Mouse (Mus musculus) c-Kit-positive CD71-positive TER-119-negative erythroid progenitor cells, embryonic 14.5 days (primary cell): Measurements from ENCODE around the gene Acbd7.

Experiments
- DNase-seq: peaks from one replicate; pipeline ENCODE4 v3.0.0-alpha.2; 2013; ENCODE audit warnings: low read depth

The Acbd7 gene

GRCm38 (mm10) chr2:3387105-3387860 is 51.3 kb downstream of the Acbd7 start:
- no peak for DNase-seq
